Mouse (Mus musculus): Measurements from ENCODE around the gene Zfp524.
A peak's percentile ranks its signal among the peaks of the same experiment; 100 is the strongest.

DNA sequence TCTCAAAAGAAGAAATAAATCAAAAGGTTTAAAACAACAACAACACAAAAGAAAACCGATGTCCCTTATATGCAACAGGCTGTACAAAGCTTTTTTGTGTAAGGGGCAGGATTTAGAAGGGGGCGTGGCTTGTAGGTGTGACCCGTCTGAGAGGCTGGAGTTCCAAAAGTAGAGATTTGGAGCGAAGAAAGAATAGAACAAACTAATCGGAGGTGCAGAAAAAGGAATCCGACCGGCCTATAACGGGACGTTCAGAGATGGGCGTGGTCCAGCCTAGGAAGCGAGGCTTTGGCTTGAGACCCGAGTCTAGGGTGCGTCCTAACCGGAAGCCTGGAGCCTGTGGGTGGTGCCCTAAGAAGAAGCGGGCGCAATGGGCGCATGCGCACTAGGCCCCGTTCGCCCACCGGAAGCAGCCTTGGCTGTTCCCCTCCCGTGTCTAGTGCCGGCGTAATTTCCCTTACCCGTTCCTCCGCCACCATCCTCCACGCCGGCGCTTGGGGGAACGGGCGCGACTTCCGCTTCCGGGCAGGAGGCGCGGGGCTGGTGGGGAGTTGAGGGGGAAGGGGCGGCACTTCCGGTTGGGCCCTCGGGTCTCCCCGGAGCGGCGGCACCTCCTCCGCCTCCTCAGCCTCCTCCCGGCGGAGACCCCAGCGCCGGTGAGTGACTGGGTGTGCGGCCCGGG lies 5.9 kb downstream of the Zfp524 start, which contains the start of the genes Zfp865 and Ccdc106:
- TF ChIP-seq CTCF (IDR thresholded peaks at IDR 0.05; ENCODE audit: low read depth) (no peak), EP300 (IDR thresholded peaks at IDR 0.05; ENCODE audit: low read depth) (peak; percentile 36; the same call in 1 of the 2 replicates)
